Mouse (Mus musculus): ENCODE data around the gene Cep55. TPM values are rescaled to one million over a fixed set of nuclear protein-coding genes. Genes with fewer than 3 reads are reported as not detected.
A peak's percentile ranks its signal among the peaks of the same experiment; 100 is the strongest.

Gene Cep55
- polyA plus RNA-seq, 1 experiment, result not detected

DNA sequence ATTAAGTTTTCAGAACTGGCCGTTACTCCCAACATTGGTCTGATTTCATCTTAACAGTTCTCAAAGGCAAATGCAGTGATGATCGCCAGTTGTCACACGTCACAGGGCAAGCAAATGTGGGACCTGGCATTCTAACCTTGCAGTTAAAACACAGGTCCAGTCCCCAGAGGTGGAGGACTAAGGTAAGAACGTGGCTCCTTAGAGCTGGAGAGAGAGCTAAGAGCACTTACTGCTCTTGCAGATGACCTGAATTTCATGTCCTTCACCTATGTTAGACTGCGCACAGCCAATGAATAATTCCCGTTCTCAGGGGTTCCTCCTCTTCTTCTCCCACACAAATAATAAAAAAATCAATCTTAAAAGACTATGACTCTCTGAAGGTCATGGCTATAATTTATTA, 27.4 kb upstream of the Cep55 start:
- TF ChIP-seq POLR2A (IDR thresholded peaks at IDR 0.05; ENCODE audit: insufficient read depth, low read depth, low read length) (no peak), CTCF (IDR thresholded peaks at IDR 0.05; ENCODE audit: insufficient read depth, low read depth, low read length) (no peak)
- Histone ChIP-seq H3K4me3 (ENCODE audit: insufficient read depth, low read depth, low read length) (no peak overlapping the region), H3K4me1 (ENCODE audit: control insufficient read depth, insufficient read depth, low read length) (peaks cover 22% of the 10 kb centered on the region), H3K27ac (ENCODE audit: insufficient read depth, low read depth, low read length) (no peak overlapping the region)
- 90% methylated on average over 6 of the region's 6 CpGs for WGBS

DNA sequence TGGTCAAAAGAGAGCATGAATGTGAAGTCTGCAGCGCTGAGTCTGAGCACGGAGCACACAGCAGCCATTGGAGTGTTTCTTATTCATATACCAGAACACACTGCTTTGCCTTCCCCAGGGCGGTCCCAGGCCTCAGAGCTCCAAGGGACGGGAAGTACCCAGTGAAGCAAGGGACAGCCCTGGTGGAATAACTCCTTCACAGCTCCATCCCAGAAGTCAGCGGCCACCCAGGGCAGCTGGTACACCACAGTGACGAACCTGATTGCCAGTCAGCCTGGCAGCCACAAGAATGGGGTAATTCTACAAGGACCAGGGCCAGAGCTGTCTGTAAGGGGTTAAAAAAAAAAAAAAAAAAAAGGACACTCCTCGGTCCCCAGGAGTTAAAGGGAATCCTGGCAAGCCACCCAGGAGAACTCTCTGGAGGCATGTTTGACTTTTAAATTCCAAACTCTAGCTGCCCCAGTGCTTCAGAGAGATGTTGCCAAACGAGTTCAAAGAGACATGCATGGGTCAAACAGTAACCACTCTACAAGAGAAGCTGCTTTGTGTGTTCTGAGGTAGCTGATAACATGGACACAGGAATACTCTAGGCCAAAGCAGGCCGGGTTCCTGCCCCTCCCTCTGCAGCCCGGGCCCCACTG, 26.8 kb upstream of the Cep55 start:
- 79% methylated on average over 10 of the region's 10 CpGs for WGBS
- peaks cover 22% of the 10 kb centered on the region for H3K4me1 ChIP-seq (ENCODE audit: control insufficient read depth, insufficient read depth, low read length)
- H3K4me3 ChIP-seq (ENCODE audit: insufficient read depth, low read depth, low read length), result no peak overlapping the region
- TF ChIP-seq CTCF (IDR thresholded peaks at IDR 0.05; ENCODE audit: insufficient read depth, low read depth, low read length) (no peak), POLR2A (IDR thresholded peaks at IDR 0.05; ENCODE audit: insufficient read depth, low read depth, low read length) (no peak)
- H3K27ac ChIP-seq (ENCODE audit: insufficient read depth, low read depth, low read length), result no peak overlapping the region

DNA sequence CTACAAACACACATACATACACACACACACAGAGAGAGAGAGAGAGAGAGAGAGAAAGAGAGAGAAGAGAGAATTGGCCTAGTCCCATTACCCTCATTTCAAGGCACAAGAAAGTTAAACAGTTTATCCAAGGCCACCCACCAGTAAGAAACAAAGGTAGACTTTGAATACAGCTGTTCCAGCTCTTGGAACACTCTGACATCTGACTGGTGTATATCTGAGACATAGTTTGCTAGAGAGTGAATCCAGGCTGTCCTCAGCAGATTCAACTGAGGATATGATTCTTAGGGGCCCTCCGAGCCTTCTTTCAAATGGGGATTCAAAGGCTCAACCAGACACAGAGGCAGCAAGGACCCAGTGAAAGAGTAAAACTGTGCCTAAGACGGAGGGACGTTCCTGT, 25.5 kb upstream of the Cep55 start:
- 95% methylated on average over 3 of the region's 3 CpGs for WGBS
- Histone ChIP-seq H3K27ac (ENCODE audit: insufficient read depth, low read depth, low read length) (no peak overlapping the region; the same call in 1 of the 2 replicates), H3K4me1 (ENCODE audit: control insufficient read depth, insufficient read depth, low read length) (peaks cover 18% of the 10 kb centered on the region), H3K4me3 (ENCODE audit: insufficient read depth, low read depth, low read length) (no peak overlapping the region)
- TF ChIP-seq POLR2A (IDR thresholded peaks at IDR 0.05; ENCODE audit: insufficient read depth, low read depth, low read length), result no peak
- no peak for TF ChIP-seq CTCF (IDR thresholded peaks at IDR 0.05; ENCODE audit: insufficient read depth, low read depth, low read length)

DNA sequence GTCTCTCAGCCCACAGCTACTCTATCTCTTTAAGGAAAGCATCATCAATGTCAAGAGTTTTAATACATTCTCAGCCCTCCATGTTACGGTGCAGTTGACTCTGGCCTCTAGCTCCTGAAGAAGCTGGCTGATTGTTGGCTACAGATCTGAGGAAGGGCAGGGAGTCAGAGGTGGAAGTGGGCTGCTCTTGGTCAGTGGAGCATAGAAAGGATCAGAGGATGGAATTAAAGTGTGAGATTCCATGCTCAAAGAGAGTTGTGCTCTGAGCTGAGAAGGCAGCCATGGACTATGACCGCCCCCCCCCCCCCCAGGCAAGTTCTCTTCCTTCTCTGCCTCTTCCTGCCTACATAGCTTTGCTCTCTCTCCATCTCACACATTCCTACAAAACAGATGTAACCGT, 24.9 kb upstream of the Cep55 start:
- 75% methylated on average over 3 of the region's 3 CpGs for WGBS
- H3K27ac ChIP-seq (ENCODE audit: insufficient read depth, low read depth, low read length), result 0 out of 2 replicates have a peak overlapping the region, but pooled peaks have one; percentile 43
- H3K4me1 ChIP-seq (ENCODE audit: control insufficient read depth, insufficient read depth, low read length), result peaks cover 16% of the 10 kb centered on the region
- TF ChIP-seq CTCF (IDR thresholded peaks at IDR 0.05; ENCODE audit: insufficient read depth, low read depth, low read length), result no peak
- no peak for TF ChIP-seq POLR2A (IDR thresholded peaks at IDR 0.05; ENCODE audit: insufficient read depth, low read depth, low read length)
- H3K4me3 ChIP-seq (ENCODE audit: insufficient read depth, low read depth, low read length), result no peak overlapping the region

- H3K27ac ChIP-seq (ENCODE audit: insufficient read depth, low read depth, low read length), result no peak overlapping the region
- TF ChIP-seq CTCF (IDR thresholded peaks at IDR 0.05; ENCODE audit: insufficient read depth, low read depth, low read length), result no peak
- no peak for TF ChIP-seq POLR2A (IDR thresholded peaks at IDR 0.05; ENCODE audit: insufficient read depth, low read depth, low read length)
Observed at GRCm38 (mm10) chr19:38030673-38031137, 24.1 kb upstream of the Cep55 start.

DNA sequence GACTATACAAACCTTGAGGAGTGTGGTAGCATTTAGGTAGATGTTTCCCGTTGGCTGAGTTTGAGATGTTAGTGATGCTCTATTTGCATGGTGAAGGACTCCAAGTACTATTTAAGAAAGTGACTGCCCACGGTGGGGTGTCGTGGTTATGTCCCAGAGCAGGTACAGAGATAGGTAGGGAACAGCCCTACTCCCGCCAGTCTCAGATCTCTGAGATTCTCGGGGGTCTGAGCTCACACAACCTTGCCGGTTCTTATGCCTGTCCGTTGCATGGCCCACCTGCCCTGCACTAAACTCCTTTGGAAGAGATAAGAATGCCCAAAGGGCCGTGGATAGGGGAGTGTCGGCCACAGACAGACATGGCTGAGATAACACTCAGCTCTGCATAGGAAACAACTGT, 23.7 kb upstream of the Cep55 start:
- Histone ChIP-seq H3K4me3 (ENCODE audit: insufficient read depth, low read depth, low read length) (no peak overlapping the region), H3K27ac (ENCODE audit: insufficient read depth, low read depth, low read length) (no peak overlapping the region), H3K4me1 (ENCODE audit: control insufficient read depth, insufficient read depth, low read length) (peaks cover 11% of the 10 kb centered on the region)
- TF ChIP-seq POLR2A (IDR thresholded peaks at IDR 0.05; ENCODE audit: insufficient read depth, low read depth, low read length) (no peak), CTCF (IDR thresholded peaks at IDR 0.05; ENCODE audit: insufficient read depth, low read depth, low read length) (no peak)
- 73% methylated on average over 9 of the region's 9 CpGs for WGBS

More at GRCm38 (mm10) chr19:38030673-38031137, 24.1 kb upstream of the Cep55 start:
- Histone ChIP-seq H3K4me1 (ENCODE audit: control insufficient read depth, insufficient read depth, low read length) (peaks cover 13% of the 10 kb centered on the region), H3K4me3 (ENCODE audit: insufficient read depth, low read depth, low read length) (no peak overlapping the region)
- under 1% methylated on average over 11 of the region's 23 CpGs for WGBS

DNA sequence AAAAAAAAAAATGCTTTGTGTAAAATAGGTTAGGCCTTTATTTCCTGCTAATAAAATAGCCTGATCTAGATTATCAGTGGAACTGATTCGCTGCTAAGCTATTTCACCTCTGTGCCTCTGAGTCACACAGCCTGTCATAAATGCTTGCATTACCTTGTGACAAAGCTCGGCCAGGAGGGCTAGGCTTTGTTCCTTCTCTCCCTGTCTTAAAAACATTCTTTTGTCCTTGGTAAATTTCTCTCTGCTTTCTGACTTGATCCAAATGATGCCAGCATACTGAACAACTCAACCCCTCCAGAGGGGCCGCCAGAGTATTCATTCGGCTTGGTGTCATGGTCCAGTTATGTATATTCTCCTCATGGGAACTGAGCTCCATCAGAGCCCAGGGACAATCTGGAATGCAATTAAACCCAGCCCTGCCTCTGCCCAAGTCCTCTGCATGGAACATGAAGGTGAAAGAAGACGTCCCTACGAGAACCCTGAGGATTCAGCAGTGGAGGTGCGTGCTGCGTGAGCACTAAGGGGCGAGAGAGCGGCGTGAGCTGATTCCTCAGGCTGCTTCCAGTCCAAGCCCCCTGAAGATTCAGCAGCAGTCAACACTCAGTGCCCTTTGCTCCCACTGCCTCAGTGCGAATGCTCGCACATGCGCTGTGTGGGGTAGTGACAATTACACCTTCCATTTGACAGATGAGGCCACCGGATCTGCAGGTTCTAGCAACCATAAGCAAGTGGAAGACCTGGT, 21.6 kb upstream of the Cep55 start:
- H3K4me1 ChIP-seq (ENCODE audit: control insufficient read depth, insufficient read depth, low read length), result peaks cover 8% of the 10 kb centered on the region
- no peak overlapping the region for H3K27ac ChIP-seq (ENCODE audit: insufficient read depth, low read depth, low read length)
- TF ChIP-seq POLR2A (IDR thresholded peaks at IDR 0.05; ENCODE audit: insufficient read depth, low read depth, low read length) (no peak), CTCF (IDR thresholded peaks at IDR 0.05; ENCODE audit: insufficient read depth, low read depth, low read length) (no peak)
- 93% methylated on average over 15 of the region's 15 CpGs for WGBS
- H3K4me3 ChIP-seq (ENCODE audit: insufficient read depth, low read depth, low read length), result no peak overlapping the region

- H3K4me3 ChIP-seq (ENCODE audit: insufficient read depth, low read depth, low read length), result no peak overlapping the region
- H3K4me1 ChIP-seq (ENCODE audit: control insufficient read depth, insufficient read depth, low read length), result peaks cover 8% of the 10 kb centered on the region
- no peak overlapping the region for H3K27ac ChIP-seq (ENCODE audit: insufficient read depth, low read depth, low read length)
- TF ChIP-seq POLR2A (IDR thresholded peaks at IDR 0.05; ENCODE audit: insufficient read depth, low read depth, low read length), result no peak
- TF ChIP-seq CTCF (IDR thresholded peaks at IDR 0.05; ENCODE audit: insufficient read depth, low read depth, low read length), result no peak
- 96% methylated on average over 2 of the region's 2 CpGs for WGBS
Observed at GRCm38 (mm10) chr19:38033735-38034057, 21.1 kb upstream of the Cep55 start.

GRCm38 (mm10) chr19:38034696-38035095, 20.1 kb upstream of the Cep55 start:
- Histone ChIP-seq H3K4me3 (ENCODE audit: insufficient read depth, low read depth, low read length) (no peak overlapping the region), H3K4me1 (ENCODE audit: control insufficient read depth, insufficient read depth, low read length) (peaks cover 8% of the 10 kb centered on the region), H3K27ac (ENCODE audit: insufficient read depth, low read depth, low read length) (no peak overlapping the region)
- WGBS, result 76% methylated on average over 2 of the region's 2 CpGs
- no peak for TF ChIP-seq POLR2A (IDR thresholded peaks at IDR 0.05; ENCODE audit: insufficient read depth, low read depth, low read length)
- TF ChIP-seq CTCF (IDR thresholded peaks at IDR 0.05; ENCODE audit: insufficient read depth, low read depth, low read length), result no peak
